Mouse (Mus musculus) neutrophil, adult 5-6 weeks (primary cell): Measurements from ENCODE around the gene Gm12248. TPM values are rescaled to one million over a fixed set of nuclear protein-coding genes. Genes with fewer than 3 reads are reported as not detected.
A peak's percentile ranks its signal among the peaks of the same experiment; 100 is the strongest.
"Not testable (repeated sequence)": the region's sequence is repeated elsewhere in the genome, so short reads cannot be mapped to it uniquely, and the experiment has no call there.

Source experiments
- ATAC-seq: fragments of 151-379, 151-347 bp; 2 replicates; pipeline ENCODE4 v1.8.0; 2017; ENCODE audit warnings: mild to moderate bottlenecking, moderate TSS enrichment; ENCODE audit not compliant: insufficient number of reproducible peaks, poor library complexity, low FRiP score, severe bottlenecking; ENCODE audit errors: extremely low read depth
- total RNA-seq: library from RNA; stranded (forward); fragments of 200-1000 nt; gene quantifications from 2 replicates; pipeline ENCODE4 v1.2.3, GENCODE M21; 2017

Gene Gm12248
- total RNA-seq, 1 experiment from 2014 or later: not detected

- peak; percentile 96 for ATAC-seq
These were observed 10.9 kb upstream of the Gm12248 start, which contains the start of gene Cnot8 for GRCm38 (mm10) chr11:58103697-58104306. Gene Cnot8 (plus strand): TSS chr11:58104153.

GRCm38 (mm10) chr11:58103344-58103653, 10.4 kb upstream of the Gm12248 start:
- ATAC-seq: no peak

GRCm38 (mm10) chr11:58102581-58103343, 9.8 kb upstream of the Gm12248 start:
- no peak for ATAC-seq

GRCm38 (mm10) chr11:58102146-58102545, 9.2 kb upstream of the Gm12248 start:
- no peak for ATAC-seq

- no peak for ATAC-seq
These were observed 8.3 kb upstream of the Gm12248 start for GRCm38 (mm10) chr11:58101194-58101720.

GRCm38 (mm10) chr11:58100006-58100405, 7.1 kb upstream of the Gm12248 start:
- no peak for ATAC-seq

- ATAC-seq: not testable (repeated sequence)
These were observed 5.4 kb upstream of the Gm12248 start for GRCm38 (mm10) chr11:58098366-58098720.

GRCm38 (mm10) chr11:58097621-58098365, 4.9 kb upstream of the Gm12248 start:
- ATAC-seq: 0 out of 2 replicates have a peak, but pooled peaks have one; percentile 11

- no peak for ATAC-seq
These were observed 4.1 kb upstream of the Gm12248 start for GRCm38 (mm10) chr11:58096821-58097620.

- peak; percentile 67 for ATAC-seq
These were observed 3.2 kb upstream of the Gm12248 start for GRCm38 (mm10) chr11:58096160-58096559.

- ATAC-seq: no peak
These were observed 2.6 kb upstream of the Gm12248 start for GRCm38 (mm10) chr11:58095561-58095960.

- no peak for ATAC-seq
These were observed 1.8 kb upstream of the Gm12248 start for GRCm38 (mm10) chr11:58094766-58095165.

- ATAC-seq: no peak
These were observed 393 bp downstream of the Gm12248 start for GRCm38 (mm10) chr11:58092541-58092940.

- ATAC-seq: no peak
These were observed 11.2 kb downstream of the Gm12248 start for GRCm38 (mm10) chr11:58081716-58082115.

GRCm38 (mm10) chr11:58077270-58077669, 15.7 kb downstream of the Gm12248 start:
- no peak for ATAC-seq

- ATAC-seq: no peak
These were observed 20.0 kb downstream of the Gm12248 start for GRCm38 (mm10) chr11:58072978-58073377.

GRCm38 (mm10) chr11:58065025-58065424, 27.9 kb downstream of the Gm12248 start:
- ATAC-seq: no peak

- ATAC-seq: no peak
These were observed 30.3 kb downstream of the Gm12248 start for GRCm38 (mm10) chr11:58062586-58062985.

- not testable (repeated sequence) for ATAC-seq
These were observed 31.7 kb downstream of the Gm12248 start for GRCm38 (mm10) chr11:58061218-58061617.
